Mouse (Mus musculus): ENCODE measurements around the gene Tns1. TPM values are rescaled to one million over a fixed set of nuclear protein-coding genes. Genes with fewer than 3 reads are reported as not detected.
"Not testable (repeated sequence)": the region's sequence is repeated elsewhere in the genome, so short reads cannot be mapped to it uniquely, and the experiment has no call there.

Tns1 gene
- polyA plus RNA-seq (2014; fragmentation: Nextera tagmentation; extraction: Ambion mirVana), result 11.3 and 12.7 TPM in 2 replicates

DNA sequence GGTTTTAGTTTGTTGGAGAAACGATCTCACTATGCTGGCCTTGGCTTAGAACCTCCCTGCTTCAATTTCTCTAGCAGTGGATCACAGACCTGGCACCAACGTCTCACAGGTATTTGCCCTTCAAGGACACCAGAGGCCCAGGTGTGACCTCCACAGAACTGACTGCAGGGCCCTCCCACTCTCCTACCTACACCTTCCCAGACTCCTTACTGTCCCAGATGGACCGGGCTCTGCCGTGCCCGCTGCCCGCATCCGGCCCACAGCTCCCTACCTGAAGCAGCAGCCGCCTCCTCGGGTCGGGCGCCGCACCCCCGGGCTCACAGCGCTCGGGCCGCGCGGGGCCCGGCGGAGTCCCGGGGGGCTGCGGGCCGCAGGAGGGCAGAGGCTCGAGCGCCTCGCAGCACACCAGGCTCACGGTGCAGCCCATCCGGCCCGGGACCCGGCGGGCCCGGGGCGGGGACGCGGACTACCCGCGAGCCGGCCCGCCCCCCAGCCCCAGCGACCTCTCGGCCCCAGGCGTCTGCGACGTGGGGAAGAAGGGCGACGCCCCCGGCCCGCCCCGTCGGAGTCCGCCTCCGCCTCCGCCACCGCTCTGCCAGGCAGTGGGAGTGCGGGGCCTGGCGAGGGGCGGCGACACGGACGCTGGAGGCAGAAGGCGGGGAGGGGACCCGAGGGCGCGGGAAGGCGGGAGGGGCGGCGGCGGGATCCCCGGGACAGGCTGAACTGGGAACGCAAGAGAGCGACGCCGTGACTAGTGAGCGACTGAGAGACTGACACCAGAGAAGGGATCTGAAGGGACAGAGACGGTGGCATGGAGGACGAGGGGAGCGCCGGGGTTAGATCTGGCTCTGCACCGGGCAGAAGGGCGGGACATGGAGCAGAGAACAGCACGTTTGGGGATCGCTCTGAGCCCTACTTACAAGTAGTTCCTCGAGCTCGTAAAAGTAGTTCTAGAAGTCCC lies at the start of gene Tns1:
Tns1 (minus strand) TSS at position 429 of the 961 bp plus-strand sequence.
- peak; percentile 60; the same call in 1 of the 2 replicates for ATAC-seq (ENCODE audit: low read depth)
- peak within 1 kb of the TSS; percentile 43 for H3K4me3 ChIP-seq (ENCODE audit: low read depth, low read length)
- peaks cover 7% of the 10 kb centered on the region; the same call in 1 of the 2 replicates for H3K27me3 ChIP-seq (ENCODE audit: control insufficient read depth, insufficient read depth, low read length)
- H3K36me3 ChIP-seq (ENCODE audit: control insufficient read depth, insufficient read depth, low read length), result no peaks in the 10 kb centered on the region
- H3K27ac ChIP-seq (ENCODE audit: low read depth, low read length), result no peak within 1 kb of the TSS
- WGBS, result 2% methylated on average over 66 of the region's 84 CpGs
- peak within 1 kb of the TSS; percentile 81 for H3K4me2 ChIP-seq (ENCODE audit: low read depth, low read length)
- H3K4me1 ChIP-seq (ENCODE audit: control insufficient read depth, insufficient read depth, low read length), result peaks cover 10% of the 10 kb centered on the region; the same call in 1 of the 2 replicates
- H3K9ac ChIP-seq (replicated peaks; ENCODE audit: low read depth, low read length), result peak within 1 kb of the TSS; percentile 55
- no peaks in the 10 kb centered on the region for H3K9me3 ChIP-seq (ENCODE audit: control insufficient read depth, low read length)

DNA sequence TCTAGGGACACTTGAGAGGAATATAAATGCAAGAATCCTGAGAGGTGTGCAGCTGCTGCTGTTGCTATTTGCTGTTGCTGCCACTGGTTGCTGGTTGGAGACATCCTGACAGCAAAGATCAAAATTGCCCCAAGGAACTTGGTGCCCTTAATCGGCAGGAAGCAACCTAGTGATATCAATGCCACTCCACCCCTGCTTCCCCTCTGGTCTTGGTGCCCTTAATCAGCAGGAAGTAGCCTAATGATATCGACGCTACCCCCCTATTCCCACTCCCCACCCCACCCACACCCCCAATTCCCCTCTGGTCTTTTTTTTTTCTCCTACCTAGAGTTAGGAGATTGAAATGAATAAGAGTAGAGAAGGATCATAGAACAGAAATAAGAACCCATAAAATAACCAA lies 48.5 kb upstream of the Tns1 start:
- Histone ChIP-seq H3K9ac (replicated peaks; ENCODE audit: low read depth, low read length) (no peak overlapping the region), H3K9me3 (ENCODE audit: control insufficient read depth, low read length) (no peaks in the 10 kb centered on the region)

DNA sequence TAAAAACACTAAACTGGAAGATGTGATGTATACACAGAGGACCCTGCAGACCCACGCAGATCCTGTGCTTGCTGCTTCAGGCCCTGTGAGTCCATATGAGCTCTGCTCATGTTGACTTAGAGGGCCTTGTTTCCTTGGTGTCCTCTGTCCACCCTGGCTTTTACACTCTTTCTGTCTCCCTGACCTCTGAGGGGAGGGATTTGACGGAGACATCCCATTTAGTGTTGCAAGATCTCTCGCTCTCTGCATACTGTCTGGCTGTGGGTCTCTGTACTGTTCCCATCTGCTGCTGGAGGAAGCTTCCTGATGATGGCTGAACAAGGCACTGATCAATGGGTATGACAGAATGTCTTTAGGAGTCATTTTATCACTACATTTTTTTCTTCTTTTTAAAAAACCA lies 45.5 kb upstream of the Tns1 start:
- H3K4me1 ChIP-seq (ENCODE audit: control insufficient read depth, insufficient read depth, low read length), result no peaks in the 10 kb centered on the region

More for the DNA sequence above, 48.5 kb upstream of the Tns1 start:
- Histone ChIP-seq H3K27ac (ENCODE audit: low read depth, low read length) (no peak overlapping the region), H3K27me3 (ENCODE audit: control insufficient read depth, insufficient read depth, low read length) (no peaks in the 10 kb centered on the region), H3K36me3 (ENCODE audit: control insufficient read depth, insufficient read depth, low read length) (no peaks in the 10 kb centered on the region), H3K4me2 (ENCODE audit: low read depth, low read length) (no peak overlapping the region), H3K4me1 (ENCODE audit: control insufficient read depth, insufficient read depth, low read length) (no peaks in the 10 kb centered on the region), H3K4me3 (ENCODE audit: low read depth, low read length) (no peak overlapping the region)
- ATAC-seq (ENCODE audit: low read depth), result no peak
- 87% methylated on average over 3 of the region's 3 CpGs for WGBS

GRCm38 (mm10) chr1:74167136-74167535 lies 42.9 kb upstream of the Tns1 start:
- 85% methylated on average over 5 of the region's 5 CpGs for WGBS
- Histone ChIP-seq H3K4me2 (ENCODE audit: low read depth, low read length) (no peak overlapping the region), H3K27me3 (ENCODE audit: control insufficient read depth, insufficient read depth, low read length) (no peaks in the 10 kb centered on the region), H3K4me3 (ENCODE audit: low read depth, low read length) (no peak overlapping the region), H3K36me3 (ENCODE audit: control insufficient read depth, insufficient read depth, low read length) (no peaks in the 10 kb centered on the region), H3K4me1 (ENCODE audit: control insufficient read depth, insufficient read depth, low read length) (no peaks in the 10 kb centered on the region), H3K27ac (ENCODE audit: low read depth, low read length) (no peak overlapping the region), H3K9me3 (ENCODE audit: control insufficient read depth, low read length) (no peaks in the 10 kb centered on the region), H3K9ac (replicated peaks; ENCODE audit: low read depth, low read length) (no peak overlapping the region)
- no peak for ATAC-seq (ENCODE audit: low read depth)

More for the DNA sequence above, 45.5 kb upstream of the Tns1 start:
- Histone ChIP-seq H3K36me3 (ENCODE audit: control insufficient read depth, insufficient read depth, low read length) (no peaks in the 10 kb centered on the region), H3K27ac (ENCODE audit: low read depth, low read length) (no peak overlapping the region), H3K4me3 (ENCODE audit: low read depth, low read length) (no peak overlapping the region), H3K9ac (replicated peaks; ENCODE audit: low read depth, low read length) (no peak overlapping the region), H3K27me3 (ENCODE audit: control insufficient read depth, insufficient read depth, low read length) (no peaks in the 10 kb centered on the region), H3K9me3 (ENCODE audit: control insufficient read depth, low read length) (no peaks in the 10 kb centered on the region), H3K4me2 (ENCODE audit: low read depth, low read length) (no peak overlapping the region)
- 85% methylated on average over 3 of the region's 3 CpGs for WGBS
- no peak for ATAC-seq (ENCODE audit: low read depth)

DNA sequence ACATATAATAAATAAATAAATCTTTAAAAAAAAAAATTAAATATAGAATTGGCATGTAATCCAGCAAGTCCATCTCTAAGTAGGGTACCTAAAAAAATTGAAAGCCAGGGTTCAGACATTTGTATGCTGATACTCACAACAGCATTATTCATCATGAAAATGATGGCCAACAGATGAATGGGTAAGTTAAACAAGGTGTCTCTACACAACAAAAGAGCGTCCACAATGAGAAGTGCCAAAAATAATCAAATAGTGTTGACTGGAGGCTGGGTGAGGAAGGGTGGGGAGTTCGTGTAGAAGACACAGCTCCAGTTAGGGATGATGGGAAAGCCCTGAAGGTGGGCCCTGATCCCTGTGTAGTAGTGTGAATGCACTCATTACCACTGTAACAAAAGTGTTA lies 35.8 kb upstream of the Tns1 start:
- no peaks in the 10 kb centered on the region for H3K9me3 ChIP-seq (ENCODE audit: control insufficient read depth, low read length)
- H3K27me3 ChIP-seq (ENCODE audit: control insufficient read depth, insufficient read depth, low read length), result no peaks in the 10 kb centered on the region
- no peak for ATAC-seq (ENCODE audit: low read depth)
- no peak overlapping the region for H3K27ac ChIP-seq (ENCODE audit: low read depth, low read length)
- WGBS, result 79% methylated on average over 2 of the region's 2 CpGs
- no peak overlapping the region for H3K9ac ChIP-seq (replicated peaks; ENCODE audit: low read depth, low read length)
- no peak overlapping the region for H3K4me2 ChIP-seq (ENCODE audit: low read depth, low read length)
- H3K4me3 ChIP-seq (ENCODE audit: low read depth, low read length), result no peak overlapping the region
- no peaks in the 10 kb centered on the region for H3K4me1 ChIP-seq (ENCODE audit: control insufficient read depth, insufficient read depth, low read length)
- H3K36me3 ChIP-seq (ENCODE audit: control insufficient read depth, insufficient read depth, low read length), result no peaks in the 10 kb centered on the region

DNA sequence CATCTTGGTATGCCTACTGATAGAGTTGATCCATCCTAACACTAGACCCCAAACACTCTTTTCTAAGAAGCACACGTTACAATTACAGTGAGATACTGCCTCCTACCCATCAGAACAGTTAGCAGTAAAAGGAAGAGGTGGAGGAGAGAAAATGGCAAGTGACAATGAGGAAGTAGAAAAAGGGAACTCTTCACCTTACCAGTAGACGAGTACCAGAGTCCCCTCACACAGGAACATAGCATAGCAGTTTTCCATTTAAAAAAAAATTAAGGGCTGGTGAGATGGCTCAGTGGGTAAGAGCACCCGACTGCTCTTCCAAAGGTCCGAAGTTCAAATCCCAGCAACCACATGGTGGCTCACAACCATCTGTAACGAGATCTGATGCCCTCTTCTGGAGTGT lies 35.4 kb upstream of the Tns1 start:
- not testable (repeated sequence) for ATAC-seq (ENCODE audit: low read depth); H3K9ac ChIP-seq (replicated peaks; ENCODE audit: low read depth, low read length); H3K9me3 ChIP-seq (ENCODE audit: control insufficient read depth, low read length); H3K4me3 ChIP-seq (ENCODE audit: low read depth, low read length); H3K27me3 ChIP-seq (ENCODE audit: control insufficient read depth, insufficient read depth, low read length); H3K4me1 ChIP-seq (ENCODE audit: control insufficient read depth, insufficient read depth, low read length); H3K27ac ChIP-seq (ENCODE audit: low read depth, low read length); H3K4me2 ChIP-seq (ENCODE audit: low read depth, low read length); H3K36me3 ChIP-seq (ENCODE audit: control insufficient read depth, insufficient read depth, low read length)
- 90% methylated on average over 4 of the region's 5 CpGs for WGBS

DNA sequence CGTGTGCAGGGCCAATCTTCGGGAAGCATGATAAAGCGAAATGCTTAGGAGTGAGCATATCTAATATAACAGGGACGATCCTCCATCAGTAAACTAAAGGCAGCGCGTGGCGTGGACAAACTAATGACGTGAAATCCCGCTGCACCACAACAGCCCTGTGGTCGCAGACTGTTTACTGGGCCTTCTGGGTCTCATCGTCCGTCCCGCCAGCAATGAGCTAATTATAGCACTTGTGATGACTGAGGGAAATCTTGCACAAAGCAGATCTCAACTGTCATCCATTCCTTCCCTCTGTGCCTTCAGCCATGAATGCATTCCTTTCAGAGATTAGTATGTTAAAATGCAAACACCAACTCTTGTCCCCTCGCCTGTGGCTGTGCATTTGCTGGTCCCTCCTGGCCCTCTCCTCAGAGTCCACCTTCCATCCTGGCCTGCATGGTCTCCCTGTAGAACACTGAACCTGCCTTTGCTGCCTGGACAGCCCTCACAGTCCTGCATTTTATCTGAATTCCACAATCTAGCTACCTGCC lies 32.2 kb upstream of the Tns1 start:
- H3K9me3 ChIP-seq (ENCODE audit: control insufficient read depth, low read length), result no peaks in the 10 kb centered on the region
- no peak for ATAC-seq (ENCODE audit: low read depth)
- 74% methylated on average over 14 of the region's 14 CpGs for WGBS

DNA sequence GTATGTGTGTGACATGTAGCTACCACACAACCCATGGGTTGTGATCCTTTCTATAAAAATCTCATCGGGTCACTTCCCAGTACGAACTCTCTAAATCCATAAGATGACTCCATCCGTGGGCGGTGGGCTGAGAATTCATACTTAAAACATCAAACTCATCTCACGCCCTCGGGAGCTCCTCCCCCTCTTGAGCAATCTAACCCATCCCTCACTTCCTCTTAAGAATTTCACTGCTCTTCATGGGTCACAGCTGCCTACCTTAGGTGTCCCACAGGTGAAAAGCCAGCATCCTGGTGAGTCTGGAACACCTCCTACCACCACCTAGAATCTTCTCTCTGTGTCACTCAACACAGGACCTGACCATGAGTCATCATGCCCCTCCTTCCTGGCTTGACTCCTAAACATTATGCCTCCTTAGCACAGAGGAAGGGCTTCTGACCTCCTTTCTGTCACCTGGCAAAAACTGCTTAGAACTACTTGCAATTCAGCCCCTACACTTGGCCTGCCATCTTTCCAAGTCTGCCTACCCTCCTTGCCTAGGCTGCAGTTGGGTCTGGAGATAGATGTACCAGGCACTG lies 31.3 kb upstream of the Tns1 start:
- Histone ChIP-seq H3K36me3 (ENCODE audit: control insufficient read depth, insufficient read depth, low read length) (no peaks in the 10 kb centered on the region), H3K27me3 (ENCODE audit: control insufficient read depth, insufficient read depth, low read length) (no peaks in the 10 kb centered on the region), H3K27ac (ENCODE audit: low read depth, low read length) (no peak overlapping the region), H3K4me3 (ENCODE audit: low read depth, low read length) (no peak overlapping the region), H3K9ac (replicated peaks; ENCODE audit: low read depth, low read length) (no peak overlapping the region), H3K4me1 (ENCODE audit: control insufficient read depth, insufficient read depth, low read length) (no peaks in the 10 kb centered on the region), H3K4me2 (ENCODE audit: low read depth, low read length) (no peak overlapping the region), H3K9me3 (ENCODE audit: control insufficient read depth, low read length) (no peaks in the 10 kb centered on the region)
- ATAC-seq (ENCODE audit: low read depth), result no peak
- 89% methylated on average over 6 of the region's 6 CpGs for WGBS

More for the DNA sequence above, 32.2 kb upstream of the Tns1 start:
- no peak overlapping the region for H3K9ac ChIP-seq (replicated peaks; ENCODE audit: low read depth, low read length)
- no peaks in the 10 kb centered on the region for H3K36me3 ChIP-seq (ENCODE audit: control insufficient read depth, insufficient read depth, low read length)
- no peak overlapping the region for H3K4me2 ChIP-seq (ENCODE audit: low read depth, low read length)
- no peaks in the 10 kb centered on the region for H3K27me3 ChIP-seq (ENCODE audit: control insufficient read depth, insufficient read depth, low read length)
- H3K4me3 ChIP-seq (ENCODE audit: low read depth, low read length), result no peak overlapping the region
- no peaks in the 10 kb centered on the region for H3K4me1 ChIP-seq (ENCODE audit: control insufficient read depth, insufficient read depth, low read length)
- H3K27ac ChIP-seq (ENCODE audit: low read depth, low read length), result no peak overlapping the region
